Mouse (Mus musculus) kidney, postnatal 14 days (tissue): Measurements from ENCODE around the gene Kif6.

Experiments
- DNase-seq: peaks from one replicate; pipeline ENCODE4 v3.0.0; 2022; ENCODE audit warnings: mixed read lengths

Kif6 gene

GRCm38 (mm10) chr17:49614577-49615235 is at the start of gene Kif6:
TSS of gene Kif6 (plus strand) at chr17:49615136.
- DNase-seq = peak; percentile 85

GRCm38 (mm10) chr17:49568717-49569116 is 46.2 kb upstream of the Kif6 start:
- DNase-seq = no peak

GRCm38 (mm10) chr17:49577321-49577720 is 37.6 kb upstream of the Kif6 start:
- DNase-seq = no peak

- DNase-seq = no peak
These were observed 32.5 kb upstream of the Kif6 start for GRCm38 (mm10) chr17:49582471-49582870.

- DNase-seq = no peak
These were observed 24.9 kb upstream of the Kif6 start for GRCm38 (mm10) chr17:49590051-49590450.

GRCm38 (mm10) chr17:49605397-49605796 is 9.5 kb upstream of the Kif6 start:
- no peak for DNase-seq

- no peak for DNase-seq
These were observed 7.4 kb upstream of the Kif6 start for GRCm38 (mm10) chr17:49607351-49608027.

- no peak for DNase-seq
These were observed 4.6 kb upstream of the Kif6 start for GRCm38 (mm10) chr17:49610296-49610695.

GRCm38 (mm10) chr17:49615241-49615651 is 310 bp downstream of the Kif6 start:
- no peak for DNase-seq

GRCm38 (mm10) chr17:49624572-49624971 is 9.6 kb downstream of the Kif6 start:
- peak; percentile 17 for DNase-seq

GRCm38 (mm10) chr17:49627011-49627794 is 12.3 kb downstream of the Kif6 start:
- DNase-seq = peak; percentile 55

- no peak for DNase-seq
These were observed 13.9 kb downstream of the Kif6 start for GRCm38 (mm10) chr17:49628875-49629274.

- DNase-seq = no peak
These were observed 18.1 kb downstream of the Kif6 start for GRCm38 (mm10) chr17:49633041-49633440.

GRCm38 (mm10) chr17:49641903-49642302 is 27.0 kb downstream of the Kif6 start:
- DNase-seq = no peak

- no peak for DNase-seq
These were observed 27.4 kb downstream of the Kif6 start for GRCm38 (mm10) chr17:49642336-49642735.

GRCm38 (mm10) chr17:49642889-49643490 is 28.1 kb downstream of the Kif6 start:
- no peak for DNase-seq

GRCm38 (mm10) chr17:49646267-49646666 is 31.3 kb downstream of the Kif6 start:
- no peak for DNase-seq

GRCm38 (mm10) chr17:49648970-49649369 is 34.0 kb downstream of the Kif6 start:
- DNase-seq = no peak

GRCm38 (mm10) chr17:49649394-49649793 is 34.5 kb downstream of the Kif6 start:
- no peak for DNase-seq

GRCm38 (mm10) chr17:49650366-49650765 is 35.4 kb downstream of the Kif6 start:
- no peak for DNase-seq

- DNase-seq = no peak
These were observed 37.4 kb downstream of the Kif6 start for GRCm38 (mm10) chr17:49652357-49652756.

- no peak for DNase-seq
These were observed 37.9 kb downstream of the Kif6 start for GRCm38 (mm10) chr17:49652800-49653199.

- no peak for DNase-seq
These were observed 46.7 kb downstream of the Kif6 start for GRCm38 (mm10) chr17:49661626-49662025.
